Mouse (Mus musculus): ENCODE measurements around the gene Adam15. TPM values are rescaled to one million over a fixed set of nuclear protein-coding genes. Genes with fewer than 3 reads are reported as not detected.

Gene Adam15
- polyA plus RNA-seq, 1 experiment, result 49.6 TPM

- H3K27ac ChIP-seq (ENCODE audit: insufficient read depth, low read length), result peak overlapping the region; percentile 69
- peak overlapping the region; percentile 49; the same call in 1 of the 2 replicates for H3K4me3 ChIP-seq (ENCODE audit: extremely low read depth, insufficient read depth, insufficient read length)
- TF ChIP-seq POLR2A (IDR thresholded peaks at IDR 0.05; ENCODE audit: low read depth, low read length) (no peak), CTCF (IDR thresholded peaks at IDR 0.05; ENCODE audit: extremely low read depth, insufficient read depth, insufficient read length, insufficient replicate concordance) (peak; percentile 86)
- DNase-seq (ENCODE audit: low read depth in 1 of 2, low spot score in 2 of 2), result peak in 1 of 2 experiments; percentile 55
- H3K4me1 ChIP-seq (ENCODE audit: control insufficient read depth, insufficient read depth, insufficient read length), result peaks cover 19% of the 10 kb centered on the region
- no peaks in the 10 kb centered on the region for H3K27me3 ChIP-seq (ENCODE audit: control insufficient read depth, insufficient read depth, low read length)
- WGBS, result 4% methylated on average over 29 of the region's 29 CpGs
- H3K36me3 ChIP-seq (ENCODE audit: control insufficient read depth, insufficient read depth, low read length), result peaks cover 19% of the 10 kb centered on the region
These were observed 28.7 kb upstream of the Adam15 start for GRCm38 (mm10) chr3:89378394-89379067.

- Histone ChIP-seq H3K36me3 (ENCODE audit: control insufficient read depth, insufficient read depth, low read length) (peaks cover 19% of the 10 kb centered on the region), H3K27me3 (ENCODE audit: control insufficient read depth, insufficient read depth, low read length) (no peaks in the 10 kb centered on the region), H3K27ac (ENCODE audit: insufficient read depth, low read length) (no peak overlapping the region), H3K4me3 (ENCODE audit: extremely low read depth, insufficient read depth, insufficient read length) (no peak overlapping the region), H3K4me1 (ENCODE audit: control insufficient read depth, insufficient read depth, insufficient read length) (peaks cover 19% of the 10 kb centered on the region)
- WGBS, result 86% methylated on average over 4 of the region's 4 CpGs
- DNase-seq (ENCODE audit: low read depth in 1 of 2, low spot score in 2 of 2), result no peak
- TF ChIP-seq POLR2A (IDR thresholded peaks at IDR 0.05; ENCODE audit: low read depth, low read length) (no peak), CTCF (IDR thresholded peaks at IDR 0.05; ENCODE audit: extremely low read depth, insufficient read depth, insufficient read length, insufficient replicate concordance) (no peak)
These were observed 28.0 kb upstream of the Adam15 start for GRCm38 (mm10) chr3:89377831-89378230.

- DNase-seq (ENCODE audit: low read depth in 1 of 2, low spot score in 2 of 2), result no peak
- WGBS, result 57% methylated on average over 5 of the region's 5 CpGs
- no peaks in the 10 kb centered on the region for H3K27me3 ChIP-seq (ENCODE audit: control insufficient read depth, insufficient read depth, low read length)
- no peak overlapping the region for H3K4me3 ChIP-seq (ENCODE audit: extremely low read depth, insufficient read depth, insufficient read length)
- H3K4me1 ChIP-seq (ENCODE audit: control insufficient read depth, insufficient read depth, insufficient read length), result peaks cover 6% of the 10 kb centered on the region
- H3K27ac ChIP-seq (ENCODE audit: insufficient read depth, low read length), result no peak overlapping the region
- no peak for TF ChIP-seq CTCF (IDR thresholded peaks at IDR 0.05; ENCODE audit: extremely low read depth, insufficient read depth, insufficient read length, insufficient replicate concordance)
- TF ChIP-seq POLR2A (IDR thresholded peaks at IDR 0.05; ENCODE audit: low read depth, low read length), result no peak
- H3K36me3 ChIP-seq (ENCODE audit: control insufficient read depth, insufficient read depth, low read length), result peaks cover 2% of the 10 kb centered on the region; the same call in 1 of the 2 replicates
These were observed 23.9 kb upstream of the Adam15 start for GRCm38 (mm10) chr3:89373581-89374231.

- no peak for DNase-seq (ENCODE audit: low read depth in 1 of 2, low spot score in 2 of 2)
- 81% methylated on average over 11 of the region's 11 CpGs for WGBS
- Histone ChIP-seq H3K4me1 (ENCODE audit: control insufficient read depth, insufficient read depth, insufficient read length) (no peaks in the 10 kb centered on the region), H3K27ac (ENCODE audit: insufficient read depth, low read length) (no peak overlapping the region), H3K4me3 (ENCODE audit: extremely low read depth, insufficient read depth, insufficient read length) (no peak overlapping the region), H3K27me3 (ENCODE audit: control insufficient read depth, insufficient read depth, low read length) (no peaks in the 10 kb centered on the region), H3K36me3 (ENCODE audit: control insufficient read depth, insufficient read depth, low read length) (no peaks in the 10 kb centered on the region)
- no peak for TF ChIP-seq POLR2A (IDR thresholded peaks at IDR 0.05; ENCODE audit: low read depth, low read length)
- no peak for TF ChIP-seq CTCF (IDR thresholded peaks at IDR 0.05; ENCODE audit: extremely low read depth, insufficient read depth, insufficient read length, insufficient replicate concordance)
These were observed 17.5 kb upstream of the Adam15 start for GRCm38 (mm10) chr3:89367338-89367737.

GRCm38 (mm10) chr3:89365486-89366414 lies 16.0 kb upstream of the Adam15 start:
- 89% methylated on average over 20 of the region's 20 CpGs for WGBS
- no peak for DNase-seq (ENCODE audit: low read depth in 1 of 2, low spot score in 2 of 2)
- Histone ChIP-seq H3K27me3 (ENCODE audit: control insufficient read depth, insufficient read depth, low read length) (no peaks in the 10 kb centered on the region), H3K4me3 (ENCODE audit: extremely low read depth, insufficient read depth, insufficient read length) (no peak overlapping the region), H3K36me3 (ENCODE audit: control insufficient read depth, insufficient read depth, low read length) (no peaks in the 10 kb centered on the region), H3K4me1 (ENCODE audit: control insufficient read depth, insufficient read depth, insufficient read length) (no peaks in the 10 kb centered on the region), H3K27ac (ENCODE audit: insufficient read depth, low read length) (no peak overlapping the region)
- no peak for TF ChIP-seq POLR2A (IDR thresholded peaks at IDR 0.05; ENCODE audit: low read depth, low read length)
- no peak for TF ChIP-seq CTCF (IDR thresholded peaks at IDR 0.05; ENCODE audit: extremely low read depth, insufficient read depth, insufficient read length, insufficient replicate concordance)

- Histone ChIP-seq H3K4me3 (ENCODE audit: extremely low read depth, insufficient read depth, insufficient read length) (no peak within 1 kb of the TSS), H3K27ac (ENCODE audit: insufficient read depth, low read length) (no peak within 1 kb of the TSS), H3K27me3 (ENCODE audit: control insufficient read depth, insufficient read depth, low read length) (no peaks in the 10 kb centered on the region), H3K36me3 (ENCODE audit: control insufficient read depth, insufficient read depth, low read length) (no peaks in the 10 kb centered on the region), H3K4me1 (ENCODE audit: control insufficient read depth, insufficient read depth, insufficient read length) (no peaks in the 10 kb centered on the region)
- DNase-seq (ENCODE audit: low read depth in 1 of 2, low spot score in 2 of 2), result no peak
- 90% methylated on average over 11 of the region's 11 CpGs for WGBS
- TF ChIP-seq POLR2A (IDR thresholded peaks at IDR 0.05; ENCODE audit: low read depth, low read length), result no peak
- no peak for TF ChIP-seq CTCF (IDR thresholded peaks at IDR 0.05; ENCODE audit: extremely low read depth, insufficient read depth, insufficient read length, insufficient replicate concordance)
These were observed 15.3 kb upstream of the Adam15 start, which contains the start of gene Dcst1 for GRCm38 (mm10) chr3:89365153-89365485. Gene Dcst1, minus strand, starts transcription at chr3:89365253.
